Mouse (Mus musculus) MEL (cell line): ENCODE results near the gene Lum. TPM values are rescaled to one million over a fixed set of nuclear protein-coding genes. Genes with fewer than 3 reads are reported as not detected.

Source experiments
- DNase-seq: peaks from one replicate; pipeline ENCODE4 v3.0.0; 2011; ENCODE audit warnings: low read depth, low spot score
- H3K27ac ChIP-seq: 2 replicates; pipeline ENCODE4 v1.5.1; 2012; ENCODE audit warnings: low read depth, mild to moderate bottlenecking, control low read depth, low read length, moderate library complexity; ENCODE audit not compliant: control insufficient read depth
- H3K27me3 ChIP-seq, 2 experiments: fragments of 150-350 bp in 1 of 2; sonication (generic) in 1 of 2; 2 replicates each; pipeline ENCODE4 v1.6.1; 2012; ENCODE audit warnings: low read length in 2 of 2, mild to moderate bottlenecking in 2 of 2, improper control_type of control experiment in 1 of 2, moderate library complexity in 1 of 2; ENCODE audit not compliant: insufficient read depth in 2 of 2, control insufficient read depth in 1 of 2
- H3K36me3 ChIP-seq, 2 experiments: 2 replicates each; pipeline ENCODE4 v1.6.1; 2012 to 2014; ENCODE audit warnings: low read length in 2 of 2, improper control_type of control experiment in 1 of 2, inconsistent platforms in 1 of 2, mild to moderate bottlenecking in 1 of 2; ENCODE audit not compliant: insufficient read depth in 2 of 2, control insufficient read depth in 1 of 2
- H3K4me1 ChIP-seq, 2 experiments: fragments of 150-350 bp in 1 of 2; sonication (generic) in 1 of 2; 2 replicates each; pipeline ENCODE4 v1.6.1; 2012; ENCODE audit warnings: low read length in 2 of 2, improper control_type of control experiment in 1 of 2, mild to moderate bottlenecking in 1 of 2; ENCODE audit not compliant: insufficient read depth in 2 of 2, control insufficient read depth in 1 of 2
- H3K4me3 ChIP-seq, 2 experiments: fragments of 150-350 bp in 1 of 2; sonication (generic) in 1 of 2; 2 replicates each; pipeline ENCODE4 v1.5.1; 2012; ENCODE audit warnings: low read depth in 2 of 2, low read length in 2 of 2, mild to moderate bottlenecking in 2 of 2, moderate library complexity in 2 of 2, control low read depth in 1 of 2, improper control_type of control experiment in 1 of 2; ENCODE audit not compliant: control insufficient read depth in 1 of 2, insufficient read depth in 1 of 2
- H3K79me2 ChIP-seq: 2 replicates; pipeline ENCODE4 v1.6.1; 2012; ENCODE audit warnings: mild to moderate bottlenecking, low read length, moderate library complexity; ENCODE audit not compliant: control insufficient read depth, poor library complexity, insufficient read depth
- H3K9ac ChIP-seq: 2 replicates; pipeline ENCODE4 v1.6.1; 2012; ENCODE audit warnings: low read depth, mild to moderate bottlenecking, control low read depth, low read length, moderate library complexity; ENCODE audit not compliant: control insufficient read depth, poor library complexity, severe bottlenecking
- H3K9me3 ChIP-seq: fragments of 150-350 bp; sonication (generic); replicated peaks from 2 replicates; pipeline ENCODE4 v1.6.1; 2012; ENCODE audit warnings: mild to moderate bottlenecking, low read length, improper control_type of control experiment, moderate library complexity; ENCODE audit not compliant: insufficient read depth
- CTCF ChIP-seq, 3 experiments: IDR thresholded peaks in 2 of 3; conservative IDR thresholded peaks in 1 of 3; 2 replicates each; pipeline ENCODE4 v1.5.1; 2011 to 2012; ENCODE audit warnings: low read length in 3 of 3, low read depth in 2 of 3, mild to moderate bottlenecking in 2 of 3, improper control_type of control experiment in 1 of 3, inconsistent platforms in 1 of 3, mixed read lengths in 1 of 3, moderate library complexity in 1 of 3; ENCODE audit not compliant: control insufficient read depth in 1 of 3, insufficient read depth in 1 of 3, poor library complexity in 1 of 3, severe bottlenecking in 1 of 3
- E2F4 ChIP-seq: IDR thresholded peaks from 2 replicates; pipeline ENCODE4 v1.6.1; 2011; ENCODE audit warnings: low read depth, low read length, improper control_type of control experiment, borderline replicate concordance
- ELF1 ChIP-seq: IDR thresholded peaks from 2 replicates; pipeline ENCODE4 v1.6.1; 2014; ENCODE audit warnings: low read depth, mild to moderate bottlenecking, inconsistent platforms, low read length, improper control_type of control experiment, moderate library complexity
- EP300 ChIP-seq, 2 experiments: IDR thresholded peaks; 2 replicates each; pipeline ENCODE4 v1.6.1; 2011; ENCODE audit warnings: improper control_type of control experiment in 2 of 2, low read length in 2 of 2, low read depth in 1 of 2, mild to moderate bottlenecking in 1 of 2
- GABPA ChIP-seq: IDR thresholded peaks from 2 replicates; pipeline ENCODE4 v1.6.1; 2012; ENCODE audit warnings: low read depth, mild to moderate bottlenecking, inconsistent platforms, low read length, improper control_type of control experiment, moderate library complexity
- JUND ChIP-seq: IDR thresholded peaks from 2 replicates; pipeline ENCODE4 v1.6.1; 2011; ENCODE audit warnings: low read depth, mild to moderate bottlenecking, improper control_type of control experiment, low read length
- KAT2A ChIP-seq: conservative IDR thresholded peaks from 2 replicates; pipeline ENCODE4 v1.6.1; 2012; ENCODE audit warnings: low read depth, low read length, improper control_type of control experiment, inconsistent platforms
- MAFK ChIP-seq: IDR thresholded peaks from 2 replicates; pipeline ENCODE4 v1.6.1; 2011; ENCODE audit warnings: low read depth, mild to moderate bottlenecking, low read length, improper control_type of control experiment, borderline replicate concordance
- MXI1 ChIP-seq: IDR thresholded peaks from 2 replicates; pipeline ENCODE4 v1.6.1; 2011; ENCODE audit warnings: mild to moderate bottlenecking, low read depth, low read length, improper control_type of control experiment
- MYB ChIP-seq: IDR thresholded peaks from 2 replicates; pipeline ENCODE4 v1.6.1; 2011; ENCODE audit warnings: mild to moderate bottlenecking, low read depth, low read length, improper control_type of control experiment
- MYC ChIP-seq: IDR thresholded peaks from 2 replicates; pipeline ENCODE4 v1.6.1; 2011; ENCODE audit warnings: low read depth, mild to moderate bottlenecking, low read length, improper control_type of control experiment, moderate library complexity
- NRF1 ChIP-seq: IDR thresholded peaks from 2 replicates; pipeline ENCODE4 v1.6.1; 2014; ENCODE audit warnings: low read depth, mild to moderate bottlenecking, inconsistent platforms, low read length, improper control_type of control experiment, moderate library complexity; ENCODE audit not compliant: poor library complexity, insufficient read depth, severe bottlenecking
- POLR2AphosphoS2 ChIP-seq: IDR thresholded peaks from 2 replicates; pipeline ENCODE4 v1.6.1; 2011; ENCODE audit warnings: low read length, improper control_type of control experiment
- POLR2AphosphoS5 ChIP-seq: IDR thresholded peaks from 2 replicates; pipeline ENCODE4 v1.6.1; 2012; ENCODE audit warnings: low read depth, borderline replicate concordance, mild to moderate bottlenecking, inconsistent platforms, low read length, moderate library complexity, mixed read lengths
- RAD21 ChIP-seq: IDR thresholded peaks from 2 replicates; pipeline ENCODE4 v1.6.1; 2011; ENCODE audit warnings: mild to moderate bottlenecking, low read depth, low read length, improper control_type of control experiment
- RCOR1 ChIP-seq: IDR thresholded peaks from 2 replicates; pipeline ENCODE4 v1.6.1; 2012; ENCODE audit warnings: low read depth, mild to moderate bottlenecking, inconsistent platforms, low read length, improper control_type of control experiment
- SIN3A ChIP-seq: IDR thresholded peaks from 2 replicates; pipeline ENCODE4 v1.6.1; 2012; ENCODE audit warnings: low read length, improper control_type of control experiment, inconsistent platforms
- TAL1 ChIP-seq: IDR thresholded peaks from 2 replicates; pipeline ENCODE4 v1.6.1; 2012; ENCODE audit warnings: mild to moderate bottlenecking, inconsistent platforms, low read length, moderate library complexity, mixed read lengths
- TBP ChIP-seq: IDR thresholded peaks from 2 replicates; pipeline ENCODE4 v1.8.0; 2011; ENCODE audit warnings: low read depth, low read length, improper control_type of control experiment
- TCF12 ChIP-seq: IDR thresholded peaks from 2 replicates; pipeline ENCODE4 v1.6.1; 2014; ENCODE audit warnings: low read depth, mild to moderate bottlenecking, inconsistent platforms, low read length, improper control_type of control experiment, moderate library complexity
- UBTF ChIP-seq: IDR thresholded peaks from 2 replicates; pipeline ENCODE4 v1.6.1; 2012; ENCODE audit warnings: low read depth, mild to moderate bottlenecking, inconsistent platforms, low read length, improper control_type of control experiment, moderate library complexity, borderline replicate concordance; ENCODE audit not compliant: insufficient read depth
- USF1 ChIP-seq: IDR thresholded peaks from 2 replicates; pipeline ENCODE4 v1.6.1; 2014; ENCODE audit warnings: low read depth, mild to moderate bottlenecking, inconsistent platforms, low read length, improper control_type of control experiment, moderate library complexity
- ZC3H11A ChIP-seq: IDR thresholded peaks from 2 replicates; pipeline ENCODE4 v1.6.1; 2012; ENCODE audit warnings: low read depth, mild to moderate bottlenecking, inconsistent platforms, low read length, improper control_type of control experiment
- ZKSCAN1 ChIP-seq: IDR thresholded peaks from 2 replicates; pipeline ENCODE4 v1.6.1; 2012; ENCODE audit warnings: low read depth, mild to moderate bottlenecking, inconsistent platforms, low read length, improper control_type of control experiment, moderate library complexity
- ZMIZ1 ChIP-seq: IDR thresholded peaks from 2 replicates; pipeline ENCODE4 v1.6.1; 2012; ENCODE audit warnings: low read depth, mild to moderate bottlenecking, inconsistent platforms, low read length, improper control_type of control experiment, moderate library complexity
- polyA plus RNA-seq, 2 experiments: library from polyadenylated mRNA; stranded (reverse) in 1 of 2; unstranded in 1 of 2; fragments of >175 nt in 1 of 2; fragments of >200 nt in 1 of 2; gene quantifications; 2 replicates each; pipeline versions ENCODE4 v1.2.1 to v1.2.4; 2012; ENCODE audit warnings: low replicate concordance in 2 of 2, low read depth in 1 of 2; ENCODE audit not compliant: insufficient read length in 2 of 2, insufficient read depth in 1 of 2, missing spikeins in 1 of 2
- total RNA-seq: library from RNA; depleted of rRNA; stranded (reverse); fragments of 300-350 nt; gene quantifications from 2 replicates; pipeline ENCODE4 v1.2.3, GENCODE M21; 2012

Gene Lum
- total and polyA plus RNA-seq, 3 experiments = not detected

GRCm38 (mm10) chr10:97587159-97587558, 22.2 kb downstream of the Lum start:
- Histone ChIP-seq H3K27ac (no peak overlapping the region), H3K9me3 (no peaks in the 10 kb centered on the region), H3K79me2 (no peaks in the 10 kb centered on the region), H3K27me3 (no peaks in the 10 kb centered on the region), H3K4me3 (no peak overlapping the region), H3K4me1 (no peaks in the 10 kb centered on the region), H3K9ac (no peak overlapping the region), H3K36me3 (no peaks in the 10 kb centered on the region)
- no peak for DNase-seq
- TF ChIP-seq JUND (no peak), RCOR1 (no peak), CTCF (IDR thresholded peaks at IDR 0.05 in 2 of 3, conservative IDR thresholded peaks at IDR 0.05 in 1 of 3; ENCODE audit: control insufficient read depth in 1 of 3, insufficient read depth in 1 of 3, low read depth in 2 of 3, low read length in 3 of 3, poor library complexity in 1 of 3, severe bottlenecking in 1 of 3) (no peak), RAD21 (no peak), MYB (no peak), SIN3A (no peak)

- Histone ChIP-seq H3K27ac (no peak overlapping the region), H3K9ac (no peak overlapping the region), H3K27me3 (no peaks in the 10 kb centered on the region), H3K4me3 (no peak overlapping the region), H3K4me1 (no peaks in the 10 kb centered on the region), H3K9me3 (no peaks in the 10 kb centered on the region), H3K36me3 (no peaks in the 10 kb centered on the region), H3K79me2 (no peaks in the 10 kb centered on the region)
- DNase-seq = no peak
- TF ChIP-seq NRF1 = no peak
- TF ChIP-seq SIN3A = no peak
- no peak for TF ChIP-seq MAFK
- no peak for TF ChIP-seq USF1
- no peak for TF ChIP-seq ELF1
- TF ChIP-seq TCF12 = no peak
- no peak for TF ChIP-seq MYC
- no peak for TF ChIP-seq RAD21
- TF ChIP-seq ZC3H11A = no peak
- no peak for TF ChIP-seq E2F4
- no peak for TF ChIP-seq EP300 (IDR thresholded peaks at IDR 0.05; ENCODE audit: low read depth in 1 of 2, low read length in 2 of 2)
These were observed 24.6 kb downstream of the Lum start for GRCm38 (mm10) chr10:97589574-97589973.

- Histone ChIP-seq H3K4me1 (no peaks in the 10 kb centered on the region), H3K36me3 (no peaks in the 10 kb centered on the region), H3K27me3 (no peaks in the 10 kb centered on the region), H3K9me3 (no peaks in the 10 kb centered on the region), H3K27ac (no peak overlapping the region), H3K9ac (no peak overlapping the region), H3K79me2 (no peaks in the 10 kb centered on the region), H3K4me3 (no peak overlapping the region)
- no peak for TF ChIP-seq EP300 (IDR thresholded peaks at IDR 0.05; ENCODE audit: low read depth in 1 of 2, low read length in 2 of 2)
- TF ChIP-seq GABPA = no peak
- TF ChIP-seq UBTF = no peak
- TF ChIP-seq MXI1 = no peak
- TF ChIP-seq TBP = no peak
- TF ChIP-seq POLR2AphosphoS2 = no peak
- TF ChIP-seq NRF1 = no peak
- TF ChIP-seq CTCF (IDR thresholded peaks at IDR 0.05 in 2 of 3, conservative IDR thresholded peaks at IDR 0.05 in 1 of 3; ENCODE audit: control insufficient read depth in 1 of 3, insufficient read depth in 1 of 3, low read depth in 2 of 3, low read length in 3 of 3, poor library complexity in 1 of 3, severe bottlenecking in 1 of 3) = no peak
- no peak for TF ChIP-seq ZMIZ1
- TF ChIP-seq ZKSCAN1 = no peak
- no peak for TF ChIP-seq TAL1
- TF ChIP-seq POLR2AphosphoS5 = no peak
- no peak for TF ChIP-seq KAT2A
- DNase-seq = no peak
These were observed 26.1 kb downstream of the Lum start for GRCm38 (mm10) chr10:97591036-97591435.
